Mouse (Mus musculus) stomach, postnatal 0 days (tissue): ENCODE measurements around the gene Bbs2.

Source experiments
- CTCF ChIP-seq: IDR thresholded peaks from 2 replicates; pipeline ENCODE4 v1.5.1; 2016; ENCODE audit warnings: antibody characterized with exemption, low read depth, mild to moderate bottlenecking, moderate library complexity
- EP300 ChIP-seq: optimal IDR thresholded peaks from 2 replicates; pipeline ENCODE3; 2016; ENCODE audit warnings: antibody characterized with exemption

- TF ChIP-seq CTCF, result no peak
- TF ChIP-seq EP300, result no peak
These were observed 29.0 kb upstream of the Bbs2 start for GRCm38 (mm10) chr8:94127711-94128110.
